Mouse (Mus musculus) E14TG2a.4 (cell line): ENCODE measurements around the gene Col6a2.

Experiments
- H3K27me3 ChIP-seq: 2 replicates; pipeline ENCODE4 v1.6.1; 2014; ENCODE audit warnings: low read length, control low read depth; ENCODE audit not compliant: insufficient read depth
- H3K36me3 ChIP-seq: 2 replicates; pipeline ENCODE4 v1.6.1; 2014; ENCODE audit warnings: low read length, control low read depth; ENCODE audit not compliant: insufficient read depth
- H3K4me1 ChIP-seq: replicated peaks from 2 replicates; pipeline ENCODE4 v1.6.1; 2014; ENCODE audit warnings: low read depth, low read length, control low read depth
- H3K4me3 ChIP-seq: replicated peaks from 2 replicates; pipeline ENCODE4 v1.5.1; 2014; ENCODE audit warnings: mild to moderate bottlenecking, low read length
- H3K9me3 ChIP-seq: 2 replicates; pipeline ENCODE4 v1.6.1; 2014; ENCODE audit warnings: low read length, control low read depth
- CTCF ChIP-seq: conservative IDR thresholded peaks from 2 replicates; pipeline ENCODE4 v1.5.1; 2014; ENCODE audit warnings: low read length
- NANOG ChIP-seq: IDR thresholded peaks from 2 replicates; pipeline ENCODE4 v1.6.1; 2014; ENCODE audit warnings: borderline replicate concordance, low read length, mixed read lengths
- POU5F1 ChIP-seq: IDR thresholded peaks from 2 replicates; pipeline ENCODE4 v1.6.1; 2014; ENCODE audit warnings: low read length, borderline replicate concordance

Gene Col6a2

DNA sequence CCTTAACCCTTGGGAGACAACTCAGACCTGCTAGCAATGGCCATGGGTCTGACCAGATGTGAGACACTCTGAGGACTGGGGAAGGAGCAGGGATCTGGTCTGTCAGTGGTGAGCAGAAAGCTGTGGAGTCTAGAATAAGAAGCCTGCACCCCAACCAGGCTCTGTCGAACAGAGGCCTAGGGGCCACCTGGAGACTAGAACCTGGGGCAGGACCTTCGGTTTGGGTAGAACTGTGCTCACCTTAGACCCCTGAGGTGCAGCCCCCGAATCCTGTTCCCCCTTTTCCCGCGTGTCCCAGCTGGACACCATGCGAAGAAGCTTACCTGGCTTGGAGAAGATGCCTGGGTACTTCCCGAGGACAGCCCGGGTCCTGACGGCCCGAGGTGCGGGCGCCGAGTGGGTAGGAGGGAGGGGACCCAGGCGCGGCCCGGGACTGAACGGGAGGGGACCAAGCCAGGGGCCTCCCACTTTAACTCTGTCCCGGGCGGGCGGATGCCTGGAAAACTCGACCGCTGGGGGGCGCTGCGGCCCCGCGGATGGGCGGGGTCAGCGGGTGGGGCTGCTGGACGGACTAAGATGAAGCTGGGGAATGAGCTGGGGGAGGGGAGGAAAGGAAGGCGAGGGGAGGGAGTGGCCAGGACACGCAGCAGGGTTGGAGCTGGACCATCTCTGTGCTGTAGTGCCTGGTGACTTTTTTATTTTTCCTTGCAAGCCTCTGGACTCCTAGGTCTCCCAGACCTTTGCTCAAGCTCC, at the start of gene Col6a2:
Gene Col6a2 (minus strand): TSS at position 703 of the 753 bp plus-strand sequence.
- Histone ChIP-seq H3K9me3 (no peaks in the 10 kb centered on the region), H3K36me3 (no peaks in the 10 kb centered on the region), H3K27me3 (peaks cover 34% of the 10 kb centered on the region), H3K4me1 (peaks cover 10% of the 10 kb centered on the region), H3K4me3 (peak within 1 kb of the TSS; percentile 64)
- TF ChIP-seq POU5F1 (no peak), NANOG (no peak), CTCF (no peak)

- Histone ChIP-seq H3K27me3 (no peaks in the 10 kb centered on the region), H3K9me3 (no peaks in the 10 kb centered on the region), H3K4me1 (no peaks in the 10 kb centered on the region), H3K4me3 (no peak overlapping the region), H3K36me3 (no peaks in the 10 kb centered on the region)
- TF ChIP-seq NANOG (no peak), POU5F1 (no peak), CTCF (no peak)
Observed at GRCm38 (mm10) chr10:76671939-76672338, 48.5 kb upstream of the Col6a2 start.

DNA sequence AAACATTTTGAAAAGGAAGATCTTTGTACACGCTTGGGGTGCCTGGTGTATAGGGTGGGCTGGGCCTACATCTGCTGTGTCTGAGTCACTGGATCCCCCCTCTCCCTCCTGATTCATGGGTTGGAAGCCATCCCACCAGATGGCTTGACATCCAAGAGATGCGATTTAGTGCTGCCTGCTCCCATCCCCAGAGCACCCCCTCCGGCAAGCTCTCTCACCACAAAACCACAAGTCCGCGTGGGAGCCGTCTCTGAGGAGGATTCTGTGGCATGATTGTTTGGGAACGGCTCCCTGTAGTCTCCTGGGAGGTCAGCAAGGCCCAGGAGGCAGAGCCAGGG, 45.5 kb upstream of the Col6a2 start:
- no peak for TF ChIP-seq CTCF
- no peak for TF ChIP-seq POU5F1
- no peak for TF ChIP-seq NANOG
- Histone ChIP-seq H3K27me3 (no peaks in the 10 kb centered on the region), H3K9me3 (no peaks in the 10 kb centered on the region), H3K4me1 (peaks cover 11% of the 10 kb centered on the region), H3K36me3 (no peaks in the 10 kb centered on the region), H3K4me3 (no peak overlapping the region)

DNA sequence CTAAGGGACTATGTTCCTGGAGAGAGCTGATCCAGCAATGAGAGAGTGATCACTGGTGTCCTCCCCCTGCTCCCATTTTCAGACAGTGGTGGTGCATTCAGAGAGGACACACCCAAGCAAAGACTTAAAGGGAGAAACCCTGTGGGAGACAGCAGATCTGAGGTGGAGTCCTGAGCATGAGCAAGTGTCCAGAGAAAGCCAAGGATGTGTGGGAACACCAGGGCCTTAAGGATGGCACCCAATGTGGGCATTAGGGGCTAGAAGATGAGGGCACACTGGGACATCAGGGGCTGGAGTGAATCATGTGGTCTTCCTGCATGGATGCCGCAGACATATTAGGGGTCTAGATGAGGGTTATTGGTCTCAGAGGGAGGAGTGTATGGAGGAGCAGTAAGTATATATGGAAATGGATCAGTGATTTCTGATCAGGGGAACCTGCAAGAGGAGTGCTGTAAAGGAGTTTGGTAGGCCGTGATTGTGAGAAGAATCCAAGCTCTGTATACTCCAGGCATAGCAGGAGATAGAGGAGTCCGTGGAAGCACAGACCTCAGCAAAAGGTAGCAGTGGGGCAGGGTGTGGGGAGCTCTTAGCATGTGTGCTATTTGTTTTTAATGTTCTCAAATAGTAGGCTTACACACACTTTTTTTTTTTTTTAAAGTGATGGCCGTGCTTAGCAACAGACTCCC, 45.0 kb upstream of the Col6a2 start:
- H3K4me1 ChIP-seq: peaks cover 13% of the 10 kb centered on the region
- TF ChIP-seq CTCF (no peak), POU5F1 (no peak), NANOG (no peak)
- H3K27me3 ChIP-seq: no peaks in the 10 kb centered on the region
- H3K9me3 ChIP-seq: no peaks in the 10 kb centered on the region
- no peaks in the 10 kb centered on the region for H3K36me3 ChIP-seq
- no peak overlapping the region for H3K4me3 ChIP-seq

- no peaks in the 10 kb centered on the region for H3K27me3 ChIP-seq
- H3K4me3 ChIP-seq: no peak overlapping the region
- no peaks in the 10 kb centered on the region for H3K36me3 ChIP-seq
- H3K9me3 ChIP-seq: no peaks in the 10 kb centered on the region
- H3K4me1 ChIP-seq: peaks cover 13% of the 10 kb centered on the region
- TF ChIP-seq POU5F1 (no peak), NANOG (no peak), CTCF (no peak)
Observed at GRCm38 (mm10) chr10:76667197-76667805, 43.9 kb upstream of the Col6a2 start.

- no peaks in the 10 kb centered on the region for H3K27me3 ChIP-seq
- H3K4me1 ChIP-seq: peaks cover 13% of the 10 kb centered on the region
- H3K36me3 ChIP-seq: no peaks in the 10 kb centered on the region
- no peak for TF ChIP-seq CTCF
- TF ChIP-seq NANOG: no peak
- TF ChIP-seq POU5F1: no peak
- H3K9me3 ChIP-seq: no peaks in the 10 kb centered on the region
- H3K4me3 ChIP-seq: no peak overlapping the region
Observed at GRCm38 (mm10) chr10:76665551-76665950, 42.1 kb upstream of the Col6a2 start.

GRCm38 (mm10) chr10:76664156-76665115, 41.0 kb upstream of the Col6a2 start:
- Histone ChIP-seq H3K4me3 (no peak overlapping the region), H3K27me3 (no peaks in the 10 kb centered on the region), H3K9me3 (no peaks in the 10 kb centered on the region), H3K4me1 (peaks cover 13% of the 10 kb centered on the region), H3K36me3 (no peaks in the 10 kb centered on the region)
- no peak for TF ChIP-seq POU5F1
- TF ChIP-seq CTCF: no peak
- TF ChIP-seq NANOG: no peak
